Mouse (Mus musculus): ENCODE measurements around the gene Tm9sf3.

DNA sequence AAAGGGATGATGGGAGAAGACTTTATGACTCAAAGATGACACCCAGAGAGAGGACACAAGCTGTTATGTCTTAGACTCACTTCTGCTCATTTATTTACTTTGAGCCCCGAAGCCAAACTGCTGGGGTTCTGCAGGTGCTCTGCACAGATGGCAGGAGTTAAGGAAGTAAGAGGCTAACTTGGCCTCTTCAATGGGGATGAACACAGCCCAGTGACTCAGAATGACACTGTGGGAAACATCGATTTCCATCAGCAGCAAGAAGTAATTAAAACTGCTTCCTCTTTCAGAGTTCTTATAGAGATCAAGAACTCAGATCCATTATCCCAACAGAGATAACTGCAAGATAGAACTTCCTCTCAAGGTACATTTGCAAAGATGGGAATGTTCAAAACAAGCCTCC, 86.9 kb downstream of the Tm9sf3 start:
- TF ChIP-seq CTCF (conservative IDR thresholded peaks at IDR 0.05; ENCODE audit: insufficient read depth, insufficient read length, low read depth, low read length) (no peak), POLR2A (IDR thresholded peaks at IDR 0.05; ENCODE audit: low read depth, low read length) (no peak)

Data from kidney, adult 2 months (tissue).